Mouse (Mus musculus): ENCODE measurements around the gene Cntnap5a.

- TF ChIP-seq CTCF (IDR thresholded peaks at IDR 0.05; ENCODE audit: borderline replicate concordance, control insufficient read depth, extremely low read depth, insufficient read depth, low read length, poor library complexity) (no peak), POLR2A (IDR thresholded peaks at IDR 0.05; ENCODE audit: control insufficient read depth, extremely low read depth, insufficient read depth, low read length, poor library complexity) (no peak)
Observed at GRCm38 (mm10) chr1:116035897-116036296, 351.3 kb downstream of the Cntnap5a start.

Data from thymus, adult 2 months (tissue).